Mouse (Mus musculus) embryonic fibroblast, embryonic 13.5 days (primary cell): Measurements from ENCODE around the gene Rapgef1. TPM values are rescaled to one million over a fixed set of nuclear protein-coding genes. Genes with fewer than 3 reads are reported as not detected.
"Not testable (repeated sequence)": the region's sequence is repeated elsewhere in the genome, so short reads cannot be mapped to it uniquely, and the experiment has no call there.

Experiments
- H3K27ac ChIP-seq: 2 replicates; pipeline ENCODE4 v1.5.1; 2012; ENCODE audit warnings: low read length, control low read depth, inconsistent platforms; ENCODE audit not compliant: insufficient read depth
- H3K4me1 ChIP-seq: 2 replicates; pipeline ENCODE4 v1.6.1; 2011; ENCODE audit warnings: low read length; ENCODE audit not compliant: control insufficient read depth, insufficient read depth
- H3K4me3 ChIP-seq: 2 replicates; pipeline ENCODE4 v1.5.1; 2011; ENCODE audit warnings: mild to moderate bottlenecking, control low read depth, low read length; ENCODE audit not compliant: insufficient read depth
- CTCF ChIP-seq: IDR thresholded peaks from 2 replicates; pipeline ENCODE4 v1.5.1; 2011; ENCODE audit warnings: mild to moderate bottlenecking, control low read depth, low read length, moderate library complexity, borderline replicate concordance; ENCODE audit not compliant: insufficient read depth
- POLR2A ChIP-seq: IDR thresholded peaks from 2 replicates; pipeline ENCODE4 v1.6.1; 2011; ENCODE audit warnings: low read depth, mild to moderate bottlenecking, control low read depth, low read length, moderate library complexity
- polyA plus RNA-seq: library from polyadenylated mRNA; stranded (reverse); fragments of >200 nt; gene quantifications from 2 replicates; pipeline ENCODE4 v1.2.4, GENCODE M21; 2011; ENCODE audit warnings: low read depth; ENCODE audit not compliant: missing spikeins, insufficient read length

Rapgef1 gene
- polyA plus RNA-seq, 1 experiment, result 43.1 TPM

- Histone ChIP-seq H3K4me3 (no peak overlapping the region), H3K4me1 (no peaks in the 10 kb centered on the region), H3K27ac (no peak overlapping the region)
- TF ChIP-seq CTCF (no peak), POLR2A (no peak)
These were observed 129.0 kb downstream of the Rapgef1 start for GRCm38 (mm10) chr2:29748499-29748898.

DNA sequence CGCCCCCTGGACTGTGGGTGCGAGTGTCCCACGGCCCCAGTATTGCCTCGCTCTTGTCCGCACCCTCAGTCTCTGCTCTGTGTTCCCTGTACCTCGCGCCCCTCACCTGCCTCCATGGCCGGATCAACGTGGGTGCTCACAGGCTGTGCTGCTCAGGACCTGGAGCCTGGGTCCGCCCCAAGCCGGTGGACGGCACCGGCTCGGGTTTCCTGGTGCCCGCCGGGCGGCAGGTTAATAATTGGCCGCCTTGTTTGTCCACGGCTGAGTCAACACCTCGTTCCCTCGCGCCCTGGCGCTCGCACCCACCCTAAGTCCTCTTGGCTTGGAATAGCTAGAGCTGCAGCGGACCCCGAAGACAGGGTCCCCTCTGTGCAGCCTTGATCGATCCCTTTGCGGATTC, 132.0 kb downstream of the Rapgef1 start, which contains the start of gene Gm13420:
Gm13420 (minus strand) TSS at position 189 of the 400 bp plus-strand sequence.
- H3K4me3 ChIP-seq, result no peak within 1 kb of the TSS
- no peaks in the 10 kb centered on the region for H3K4me1 ChIP-seq
- TF ChIP-seq CTCF (no peak), POLR2A (no peak)
- no peak within 1 kb of the TSS for H3K27ac ChIP-seq

- no peak overlapping the region for H3K4me3 ChIP-seq
- TF ChIP-seq POLR2A, result no peak
- TF ChIP-seq CTCF, result no peak
- no peaks in the 10 kb centered on the region for H3K4me1 ChIP-seq
- no peak overlapping the region for H3K27ac ChIP-seq
These were observed 132.9 kb downstream of the Rapgef1 start for GRCm38 (mm10) chr2:29752397-29752796.

- Histone ChIP-seq H3K4me1 (no peaks in the 10 kb centered on the region), H3K27ac (no peak overlapping the region), H3K4me3 (no peak overlapping the region)
- TF ChIP-seq CTCF (no peak), POLR2A (no peak)
These were observed 136.2 kb downstream of the Rapgef1 start for GRCm38 (mm10) chr2:29755693-29756092.

- TF ChIP-seq POLR2A (no peak), CTCF (peak; percentile 94)
- H3K4me1 ChIP-seq, result no peaks in the 10 kb centered on the region
- no peak overlapping the region for H3K27ac ChIP-seq
- H3K4me3 ChIP-seq, result no peak overlapping the region
These were observed 145.3 kb downstream of the Rapgef1 start for GRCm38 (mm10) chr2:29764831-29765230.

DNA sequence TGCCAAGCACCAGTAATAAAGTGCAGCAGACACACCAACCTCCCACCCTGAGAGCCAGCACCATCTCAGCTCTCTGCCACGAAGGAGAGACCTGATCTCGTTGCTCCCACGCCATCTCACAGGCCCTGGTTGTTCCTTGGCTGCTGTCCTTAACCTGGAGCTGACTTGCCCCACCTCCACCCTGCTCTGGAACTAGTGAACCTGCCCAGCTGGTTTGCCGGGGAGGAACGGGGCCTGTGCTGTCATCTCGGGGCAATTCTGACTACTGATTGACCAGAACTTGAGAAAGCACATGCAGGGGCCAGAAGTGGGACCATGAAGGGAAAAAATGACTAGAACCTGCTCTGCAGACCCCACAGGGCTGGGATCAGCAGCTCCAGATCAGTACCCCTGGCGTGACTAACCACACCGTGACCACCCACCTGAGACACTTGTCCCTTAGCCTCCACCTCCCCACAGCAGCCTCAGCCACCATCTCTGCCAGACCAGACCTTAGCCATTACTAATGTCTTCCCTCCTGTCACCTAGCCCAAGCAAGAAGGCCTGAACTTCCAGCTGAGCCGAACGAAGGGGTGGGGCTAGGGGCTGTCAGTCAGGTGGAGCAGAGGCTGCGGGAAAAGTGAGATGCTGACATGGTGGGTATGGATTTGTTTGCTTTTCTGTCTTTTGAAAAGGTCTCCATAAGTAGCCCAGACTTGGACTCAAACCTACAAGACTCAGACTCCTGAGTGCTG, 148.6 kb downstream of the Rapgef1 start:
- Histone ChIP-seq H3K4me3 (no peak overlapping the region), H3K27ac (no peak overlapping the region), H3K4me1 (peaks cover 9% of the 10 kb centered on the region)
- TF ChIP-seq POLR2A (no peak), CTCF (no peak)

- Histone ChIP-seq H3K4me3 (no peak overlapping the region), H3K4me1 (peaks cover 9% of the 10 kb centered on the region), H3K27ac (no peak overlapping the region)
- TF ChIP-seq POLR2A, result no peak
- no peak for TF ChIP-seq CTCF
These were observed 149.4 kb downstream of the Rapgef1 start for GRCm38 (mm10) chr2:29768901-29769300.

DNA sequence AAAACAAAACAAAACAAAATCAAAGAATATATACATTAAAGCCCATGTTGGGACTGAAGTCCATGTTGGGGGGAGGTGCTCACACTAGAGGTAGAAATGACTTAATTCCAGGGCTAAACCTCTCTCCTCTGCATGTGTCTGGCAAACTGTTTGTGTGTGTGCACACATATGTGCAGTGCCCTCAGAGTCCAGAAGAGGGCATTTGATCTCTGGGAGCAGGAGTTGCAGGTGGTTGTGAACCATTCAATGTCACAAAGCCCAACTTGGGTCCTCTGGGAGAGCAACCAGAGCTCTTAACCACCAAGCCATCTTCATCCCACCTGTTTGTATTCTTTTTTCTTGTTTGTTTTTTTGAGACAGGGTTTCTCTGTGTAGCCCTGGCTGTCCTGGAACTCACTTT, 150.6 kb downstream of the Rapgef1 start:
- peaks cover 9% of the 10 kb centered on the region for H3K4me1 ChIP-seq
- TF ChIP-seq CTCF (no peak), POLR2A (no peak)
- no peak overlapping the region for H3K4me3 ChIP-seq
- H3K27ac ChIP-seq, result no peak overlapping the region

GRCm38 (mm10) chr2:29771611-29772461, 152.3 kb downstream of the Rapgef1 start:
- H3K4me1 ChIP-seq, result peaks cover 9% of the 10 kb centered on the region
- no peak overlapping the region for H3K4me3 ChIP-seq
- TF ChIP-seq POLR2A (no peak), CTCF (no peak)
- peak overlapping the region; percentile 52; the same call in 1 of the 2 replicates for H3K27ac ChIP-seq

DNA sequence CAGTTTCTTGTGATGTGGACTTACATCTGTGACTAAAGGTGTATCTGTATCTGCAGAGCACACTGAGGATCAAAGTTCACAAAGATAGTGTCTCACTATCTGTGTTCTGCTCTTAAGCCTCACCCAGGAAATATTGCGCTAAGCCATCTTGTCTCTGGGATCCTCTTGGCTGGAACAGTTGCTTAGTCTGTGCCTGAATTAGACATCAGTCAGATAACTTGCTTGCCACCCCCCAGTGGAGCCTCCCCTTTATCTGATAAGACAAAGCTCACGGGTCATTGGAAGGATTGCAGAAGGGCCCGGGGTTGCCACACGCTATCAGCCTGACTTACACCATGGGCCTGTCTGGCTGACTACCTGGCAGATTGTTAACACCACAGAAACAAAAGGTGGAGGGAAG, 153.8 kb downstream of the Rapgef1 start:
- no peak overlapping the region for H3K27ac ChIP-seq
- TF ChIP-seq CTCF, result no peak
- TF ChIP-seq POLR2A, result no peak
- no peak overlapping the region for H3K4me3 ChIP-seq
- peaks cover 9% of the 10 kb centered on the region for H3K4me1 ChIP-seq

DNA sequence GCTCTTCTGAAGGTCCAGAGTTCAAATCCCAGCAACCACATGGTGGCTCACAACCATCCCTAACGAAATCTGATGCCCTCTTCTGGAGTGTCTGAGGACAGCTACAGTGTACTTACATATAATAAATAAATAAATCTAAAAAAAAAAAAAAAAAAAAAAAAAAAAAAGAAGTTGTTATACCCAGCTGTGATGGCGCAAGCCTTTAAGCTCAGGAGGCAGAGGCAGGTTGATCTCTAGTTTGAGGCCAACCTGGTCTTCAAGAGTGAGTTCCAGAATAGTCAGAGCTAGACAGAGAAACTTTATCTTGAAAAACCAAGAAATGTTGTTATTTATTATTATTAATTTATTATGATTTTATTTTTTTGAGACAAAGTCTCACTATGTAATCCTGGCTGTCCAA, 161.7 kb downstream of the Rapgef1 start:
- not testable (repeated sequence) for H3K4me1 ChIP-seq, H3K4me3 ChIP-seq, H3K27ac ChIP-seq
